Mouse (Mus musculus) yolk sac, embryonic 10.5 days (tissue): ENCODE measurements around the gene A930018P22Rik.
A peak's percentile ranks its signal among the peaks of the same experiment; 100 is the strongest.

Source experiments
- DNase-seq: peaks from one replicate; pipeline ENCODE4 v3.0.0-alpha.2; 2017; ENCODE audit warnings: low spot score

The A930018P22Rik gene

DNA sequence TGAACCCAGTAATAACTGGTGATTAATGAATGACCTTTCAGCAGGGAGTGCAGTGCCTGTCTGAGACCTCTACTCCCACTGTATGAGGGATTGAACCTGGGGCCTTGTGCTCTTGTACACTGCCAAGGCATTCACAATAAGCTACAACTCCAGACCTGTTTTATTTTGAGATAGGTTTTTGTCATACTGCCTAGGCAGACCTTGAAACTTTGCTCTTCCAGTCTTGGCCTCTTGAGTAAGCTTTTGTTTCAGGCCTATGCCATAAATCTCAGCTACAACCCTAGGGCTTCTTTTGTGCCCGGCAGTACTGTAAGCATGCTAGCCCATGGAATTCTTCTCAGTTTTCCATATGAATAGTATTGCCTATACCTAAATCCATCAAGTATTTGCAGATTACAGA lies 3.5 kb upstream of the A930018P22Rik start:
- no peak for DNase-seq

DNA sequence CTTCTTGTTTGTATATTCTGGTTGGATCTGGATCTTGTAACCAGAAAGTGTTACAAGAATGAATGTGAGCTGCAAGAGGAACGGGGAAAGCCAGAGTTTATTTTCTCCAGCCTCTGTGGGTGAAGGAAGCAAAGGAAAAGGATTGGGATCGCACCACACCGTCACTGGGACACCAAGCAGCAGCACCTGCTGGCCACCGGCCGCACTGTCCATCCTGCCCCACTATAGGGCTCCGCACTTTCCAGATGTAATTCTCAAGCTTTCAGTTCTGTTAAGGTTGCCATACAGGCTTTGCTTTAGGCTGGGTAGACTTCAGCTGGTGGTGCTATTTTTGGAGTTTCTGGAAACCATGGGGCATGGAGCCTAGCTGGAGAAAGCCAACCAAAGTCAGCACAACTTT lies 2.3 kb upstream of the A930018P22Rik start:
- no peak for DNase-seq

DNA sequence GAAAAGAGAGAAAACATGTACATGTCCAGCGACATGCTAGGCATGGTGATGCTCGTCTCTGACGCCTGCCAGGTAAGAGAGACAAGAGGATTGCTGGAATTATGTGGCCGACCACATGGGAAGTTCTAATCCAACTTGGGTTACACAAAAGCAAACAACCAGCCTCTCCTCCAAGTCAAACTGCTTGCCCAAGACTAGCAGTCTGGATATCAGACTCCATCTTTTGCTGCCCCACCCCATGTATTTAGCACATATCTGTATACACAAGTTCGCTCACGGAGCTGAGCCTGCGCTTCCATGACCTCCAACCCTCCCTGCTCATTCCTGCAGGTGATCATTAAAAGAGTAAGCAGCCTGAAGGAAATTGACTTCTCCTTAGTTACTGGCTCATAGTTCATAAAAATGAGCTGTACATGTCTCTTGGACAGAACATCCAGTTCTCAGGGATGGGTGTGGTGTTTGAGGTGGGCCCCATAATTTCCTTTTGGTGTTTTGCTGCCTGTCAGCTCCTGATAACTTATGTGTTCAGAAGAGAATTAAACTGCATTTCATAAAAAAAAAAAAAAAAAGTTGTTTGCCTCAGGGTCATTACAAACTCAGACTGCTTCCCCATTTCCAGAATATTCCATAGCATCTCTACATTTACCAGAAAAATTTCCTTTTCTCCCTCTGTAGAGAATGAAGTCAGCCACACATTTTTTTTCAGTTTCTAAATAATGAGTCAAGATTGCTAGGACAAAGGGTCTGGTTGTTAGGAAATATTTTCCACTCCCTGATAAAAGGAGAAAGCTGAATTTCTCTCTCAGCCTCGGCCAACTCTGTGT lies 676 bp upstream of the A930018P22Rik start:
- peak; percentile 43 for DNase-seq

DNA sequence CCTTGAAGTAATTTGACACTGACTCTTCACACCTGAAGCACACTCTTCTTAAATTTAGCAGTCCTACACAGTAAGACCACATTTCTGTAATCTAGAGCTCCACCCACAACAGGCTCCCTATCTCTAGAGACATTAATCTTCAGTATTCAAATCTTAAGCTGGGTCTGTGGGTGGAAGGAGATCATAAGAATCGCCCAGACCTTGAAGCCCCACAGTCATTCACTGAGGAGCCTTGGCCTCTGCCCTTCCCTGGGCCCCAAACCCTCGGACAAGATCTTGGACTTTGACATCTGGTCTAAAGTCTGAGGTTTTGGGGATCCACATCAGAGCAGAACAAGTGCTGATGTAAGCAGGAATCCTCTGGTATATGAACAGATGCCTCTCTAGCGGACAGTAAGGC lies 971 bp downstream of the A930018P22Rik start:
- peak; percentile 41 for DNase-seq

DNA sequence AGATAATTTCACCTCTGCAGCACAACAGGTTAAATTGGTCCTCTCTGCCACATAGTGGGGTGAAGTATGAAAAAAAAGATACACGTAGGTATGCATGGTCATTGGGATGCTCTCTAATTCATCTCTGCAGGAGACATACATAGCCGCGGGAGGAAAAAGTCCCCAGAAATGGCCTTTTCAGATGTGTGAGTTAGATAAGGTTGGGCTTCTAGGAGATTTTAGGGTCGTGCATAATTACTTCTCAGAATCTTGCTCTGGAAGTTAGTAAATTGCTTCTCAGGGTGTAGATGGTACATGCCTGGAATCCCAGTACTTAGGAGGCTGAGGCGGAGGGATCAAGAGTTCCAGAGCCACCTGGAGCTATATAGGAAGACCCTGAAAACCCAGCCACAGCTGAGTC lies 1.5 kb downstream of the A930018P22Rik start:
- DNase-seq, result no peak

DNA sequence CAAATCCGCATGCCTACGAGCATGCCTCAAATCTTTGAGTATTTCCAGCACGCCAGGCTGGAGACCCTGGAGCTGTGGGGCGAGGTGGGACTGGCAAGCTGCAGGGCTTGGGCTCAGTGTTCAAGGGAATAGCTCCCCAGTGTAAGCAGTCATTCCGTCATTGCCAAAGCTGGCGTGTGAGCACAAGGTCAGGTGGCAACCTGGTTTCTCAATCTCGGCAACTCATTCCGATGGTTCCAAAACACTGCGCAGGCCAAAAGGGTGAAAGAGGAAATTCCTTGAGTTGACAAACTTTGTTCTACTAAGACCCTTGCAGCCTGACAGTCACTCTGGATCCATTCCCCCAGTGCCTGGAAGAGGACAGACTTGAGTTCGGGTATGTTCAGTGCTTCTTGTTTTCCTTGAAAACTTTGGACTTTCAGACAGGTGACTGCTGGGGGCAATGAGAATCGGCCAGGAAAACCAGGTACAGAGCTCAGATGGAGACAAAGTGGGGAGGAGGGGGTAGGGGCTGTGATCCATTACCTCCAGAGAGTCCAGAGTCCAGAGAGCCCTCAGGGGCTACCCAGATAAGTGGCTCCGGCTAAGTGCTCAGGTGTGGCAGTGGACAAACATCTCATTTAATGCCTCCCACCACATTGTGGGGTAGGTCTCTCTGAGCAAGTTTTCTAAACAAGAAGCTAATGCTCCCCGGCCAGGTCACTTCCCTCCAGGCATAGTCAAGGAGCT lies 6.4 kb downstream of the A930018P22Rik start:
- DNase-seq, result peak; percentile 90

DNA sequence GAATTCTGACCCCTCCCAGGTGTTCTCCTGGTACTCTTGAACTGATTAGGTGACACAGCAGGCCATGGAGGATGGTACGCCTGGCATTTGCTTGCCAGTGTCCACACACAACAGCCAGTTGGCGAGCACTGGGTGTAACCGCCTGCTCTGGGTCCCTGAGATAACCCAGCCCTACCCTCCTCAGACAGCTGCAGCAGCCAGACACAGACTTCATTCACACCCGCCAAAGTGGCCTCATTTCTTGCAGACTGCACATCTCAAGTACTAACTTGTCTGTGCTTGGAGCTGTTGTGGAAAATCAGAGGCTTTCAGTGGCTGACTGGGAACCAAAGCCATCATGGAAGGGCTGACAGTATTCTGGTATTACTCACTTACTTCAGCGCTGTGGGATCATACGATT lies 7.6 kb downstream of the A930018P22Rik start:
- peak; percentile 35 for DNase-seq

DNA sequence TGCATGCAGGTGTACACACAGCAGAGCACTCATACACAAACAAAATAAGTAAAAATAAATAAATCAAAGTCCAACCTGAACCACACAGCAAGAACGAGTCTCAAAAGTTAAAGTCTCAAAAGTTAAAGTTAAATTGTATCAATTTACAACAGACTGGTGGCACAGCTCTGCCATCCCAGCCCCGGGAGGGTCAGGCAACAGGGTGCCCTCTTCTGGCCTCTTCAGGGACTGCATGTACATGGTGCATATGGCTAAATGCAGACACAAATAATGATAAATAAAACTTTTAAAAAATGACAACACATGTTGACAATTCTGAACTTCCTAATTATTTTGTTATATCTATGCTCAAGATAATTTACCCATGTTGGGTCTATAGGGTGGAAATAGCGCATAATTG lies 8.4 kb downstream of the A930018P22Rik start:
- no peak for DNase-seq

DNA sequence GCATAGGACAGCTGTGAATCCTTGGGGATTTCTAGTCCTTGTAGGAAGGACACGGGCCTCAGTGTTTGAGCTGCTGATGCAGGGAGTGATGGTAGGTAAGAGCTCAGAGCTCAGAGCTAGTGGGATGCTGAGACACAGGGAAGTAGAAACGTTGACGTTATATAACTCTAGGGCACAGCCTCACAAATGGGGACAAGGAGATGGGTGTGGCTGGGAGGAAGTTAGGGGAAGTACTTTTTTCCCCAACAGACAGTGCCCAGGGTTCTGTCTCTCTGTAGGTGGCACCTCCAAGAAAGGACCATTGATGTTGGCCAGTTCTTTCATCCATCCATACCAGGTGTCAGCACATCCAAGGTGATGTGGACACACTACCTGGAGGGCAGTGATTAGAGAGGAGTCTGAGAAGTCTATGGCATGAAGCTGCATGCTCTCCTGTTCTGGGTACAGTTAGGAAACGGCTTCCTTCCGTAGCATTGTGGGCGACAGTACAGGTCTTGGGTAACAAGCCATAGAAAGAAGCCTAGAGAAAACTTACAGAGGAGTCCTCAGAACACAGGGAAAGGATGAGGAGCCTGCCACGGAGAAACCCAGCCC lies 9.8 kb downstream of the A930018P22Rik start:
- DNase-seq, result no peak

DNA sequence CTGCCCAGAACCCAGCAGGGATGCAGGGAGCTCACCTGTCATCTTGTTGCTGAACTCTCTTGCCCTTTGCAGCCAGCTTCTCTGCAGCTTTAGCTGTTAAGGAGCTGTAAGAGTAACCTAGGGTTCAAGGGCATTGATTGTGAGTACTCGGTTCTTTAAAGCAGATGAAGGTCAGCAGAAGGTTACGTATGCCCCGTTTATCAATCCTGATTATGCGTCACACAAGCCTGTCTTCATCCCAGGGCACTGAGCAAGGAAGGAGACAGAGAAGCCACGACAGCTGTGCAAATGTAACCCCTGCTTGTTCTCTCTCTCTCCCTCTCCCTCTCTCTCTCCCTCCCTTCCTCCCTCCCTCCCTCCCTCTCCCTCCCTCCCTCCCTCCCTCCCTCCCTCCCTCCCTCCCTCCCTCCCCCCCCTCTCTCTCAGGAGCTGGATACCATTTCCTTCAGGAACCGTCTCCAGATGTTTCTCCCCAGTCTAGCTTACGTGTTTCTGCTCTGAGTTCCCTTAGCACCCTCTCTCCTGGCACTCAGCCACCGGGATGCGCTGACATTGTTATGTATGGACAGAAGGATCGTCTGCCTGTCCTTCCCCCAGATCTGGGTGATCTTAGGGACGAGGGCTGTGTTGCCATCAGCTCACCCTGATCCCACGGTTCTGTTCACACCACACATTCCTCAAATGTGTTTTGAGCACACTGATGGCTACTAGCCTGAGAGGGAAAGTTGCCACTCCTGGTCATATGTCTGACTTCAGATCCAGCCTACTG lies 10.7 kb downstream of the A930018P22Rik start:
- DNase-seq, result no peak

DNA sequence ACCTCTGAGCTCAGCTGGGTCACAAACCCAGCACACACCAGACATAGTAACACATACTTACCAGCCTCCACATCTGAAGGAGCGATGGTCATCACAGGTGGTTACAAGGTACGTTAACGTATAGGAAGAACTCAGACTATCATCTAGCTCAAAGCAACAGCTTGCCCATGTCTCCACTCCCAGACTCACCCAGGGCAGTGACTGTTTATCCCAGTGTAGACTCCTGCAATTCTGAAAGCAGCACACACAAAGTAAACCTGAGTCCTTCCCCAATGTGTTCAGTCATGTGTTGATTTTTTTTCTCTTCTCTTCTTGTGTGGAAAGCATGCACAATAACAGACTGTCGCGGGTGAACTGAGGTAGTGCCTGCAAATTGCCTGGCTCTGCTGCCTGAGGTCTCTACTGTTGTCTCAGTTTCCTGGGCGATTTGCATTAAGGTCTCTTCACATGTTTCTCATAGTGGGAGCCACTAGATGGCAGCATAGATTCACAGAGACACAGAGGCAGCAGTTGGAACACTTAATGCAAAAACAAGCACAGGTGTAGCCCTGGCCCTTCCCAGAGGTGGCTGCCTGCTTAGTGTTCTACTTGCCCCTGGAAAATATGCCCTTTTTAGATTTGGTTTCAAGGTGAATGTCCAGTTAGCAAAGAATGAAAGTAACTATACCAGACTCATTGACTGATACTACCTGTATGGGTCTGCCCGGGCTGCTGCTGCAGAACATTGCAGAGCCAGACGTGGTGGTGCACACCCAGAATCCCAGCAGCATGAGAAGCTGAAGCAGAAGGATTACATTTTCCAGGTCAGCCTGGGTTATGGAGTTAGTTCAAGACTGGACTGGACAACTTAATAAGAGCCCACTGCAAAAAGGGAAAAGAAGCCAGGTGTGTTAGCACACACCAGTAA lies 11.8 kb downstream of the A930018P22Rik start:
- DNase-seq, result peak; percentile 71

DNA sequence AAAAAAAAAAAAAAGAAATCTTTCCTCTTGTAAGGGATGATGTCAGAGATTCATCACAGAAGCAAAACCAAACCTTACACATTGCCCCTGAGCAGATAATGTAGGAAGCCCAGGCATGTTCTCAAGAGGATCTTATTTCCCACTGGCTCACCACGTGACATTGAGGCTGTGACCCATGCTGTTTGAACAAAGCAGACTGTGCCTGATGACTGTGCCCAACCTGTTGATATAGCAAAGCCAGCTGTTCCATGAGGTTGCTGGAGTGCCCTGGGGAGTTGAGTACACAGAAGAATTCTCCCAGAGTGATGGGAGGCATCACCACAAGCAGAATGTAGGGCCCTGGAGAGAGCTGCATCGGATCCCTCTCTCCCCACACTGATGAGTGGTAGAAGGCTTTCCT lies 13.4 kb downstream of the A930018P22Rik start:
- DNase-seq, result no peak

DNA sequence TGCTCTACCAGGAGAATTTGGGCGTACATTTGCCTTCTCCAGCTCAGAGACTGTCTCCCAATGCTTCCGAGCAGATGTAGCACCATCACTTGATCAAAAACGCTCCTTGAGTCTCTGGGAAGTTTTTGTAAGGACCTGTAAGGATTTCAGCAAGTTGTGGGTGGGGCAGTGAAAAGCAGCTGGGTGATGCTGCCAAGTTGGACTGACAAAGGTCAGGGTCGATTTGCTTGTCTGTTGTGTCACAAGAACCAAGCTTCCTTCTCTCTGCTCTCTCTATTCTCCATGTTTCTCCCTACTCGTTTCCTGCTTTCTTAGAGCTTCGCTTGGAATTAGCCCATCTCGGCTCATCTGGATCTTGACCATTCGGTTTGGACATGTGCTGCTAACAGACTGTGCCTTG lies 19.6 kb downstream of the A930018P22Rik start:
- DNase-seq, result no peak

DNA sequence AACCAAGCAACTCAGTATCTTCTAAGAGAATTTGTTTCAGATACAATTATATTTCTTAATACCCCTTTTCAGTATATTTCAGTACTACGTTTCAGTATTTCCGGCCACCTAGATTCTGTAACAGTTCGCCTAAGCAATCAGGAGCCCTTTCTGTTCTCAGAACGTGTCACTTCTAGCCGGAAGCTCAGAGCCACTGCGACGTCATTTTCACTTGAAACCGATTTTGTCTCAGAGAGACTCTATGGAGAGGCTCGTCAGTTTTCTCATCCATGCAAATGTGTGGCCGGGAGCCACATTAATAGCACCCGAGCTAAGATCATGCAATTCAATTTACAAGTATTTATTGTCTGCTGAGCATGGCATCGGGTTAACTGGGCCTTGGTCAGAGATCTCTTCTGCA lies 21.4 kb downstream of the A930018P22Rik start:
- DNase-seq, result no peak

DNA sequence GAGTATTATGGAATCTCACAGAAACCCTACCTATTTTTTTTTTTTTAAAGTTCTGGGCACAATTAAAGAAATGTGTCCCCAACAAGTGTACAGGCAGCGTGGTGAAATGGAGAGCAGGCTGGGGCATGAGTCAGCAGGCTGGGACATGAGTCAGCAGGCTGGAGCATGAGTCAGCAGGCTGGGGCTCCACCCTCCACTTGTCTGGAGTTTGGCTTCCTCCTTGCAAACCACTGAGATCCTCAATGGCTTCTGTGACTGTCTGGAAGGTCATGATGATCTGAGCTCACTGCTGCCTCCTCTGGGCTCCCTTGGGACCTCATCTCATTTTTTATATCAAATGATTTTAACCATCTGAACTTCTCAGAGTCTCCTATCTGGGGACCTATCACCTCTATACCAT lies 23.4 kb downstream of the A930018P22Rik start:
- peak; percentile 25 for DNase-seq

DNA sequence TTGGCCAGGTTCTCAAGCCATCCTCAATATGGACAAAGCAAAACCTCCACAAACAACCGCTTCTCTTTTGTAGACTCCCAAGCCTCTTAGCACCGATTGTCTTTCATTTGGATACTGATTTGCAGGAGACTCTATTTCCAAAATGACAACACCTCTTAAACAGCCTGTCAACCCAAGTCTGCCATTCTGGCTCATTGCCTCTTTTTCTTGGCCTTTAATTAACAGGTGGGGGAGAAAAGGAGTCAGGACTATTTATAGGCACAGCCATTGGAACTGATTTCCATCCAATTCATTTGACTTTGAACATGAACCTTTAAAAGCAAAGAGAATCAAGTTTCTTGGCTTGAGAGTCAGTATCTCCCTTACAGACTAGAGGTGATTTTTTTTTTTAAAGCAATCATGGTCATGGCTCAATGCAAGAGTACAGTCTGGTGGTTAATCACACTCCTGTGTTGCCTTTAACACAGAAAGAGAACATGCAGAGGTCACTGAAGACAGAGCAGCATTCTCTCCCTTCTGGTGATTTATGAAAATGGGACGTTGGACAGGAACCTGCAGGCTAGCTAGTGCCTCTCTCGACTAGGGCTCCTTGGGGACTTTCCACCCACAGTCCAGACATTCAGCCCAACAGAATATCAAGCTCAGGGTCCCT lies 25.5 kb downstream of the A930018P22Rik start:
- no peak for DNase-seq

DNA sequence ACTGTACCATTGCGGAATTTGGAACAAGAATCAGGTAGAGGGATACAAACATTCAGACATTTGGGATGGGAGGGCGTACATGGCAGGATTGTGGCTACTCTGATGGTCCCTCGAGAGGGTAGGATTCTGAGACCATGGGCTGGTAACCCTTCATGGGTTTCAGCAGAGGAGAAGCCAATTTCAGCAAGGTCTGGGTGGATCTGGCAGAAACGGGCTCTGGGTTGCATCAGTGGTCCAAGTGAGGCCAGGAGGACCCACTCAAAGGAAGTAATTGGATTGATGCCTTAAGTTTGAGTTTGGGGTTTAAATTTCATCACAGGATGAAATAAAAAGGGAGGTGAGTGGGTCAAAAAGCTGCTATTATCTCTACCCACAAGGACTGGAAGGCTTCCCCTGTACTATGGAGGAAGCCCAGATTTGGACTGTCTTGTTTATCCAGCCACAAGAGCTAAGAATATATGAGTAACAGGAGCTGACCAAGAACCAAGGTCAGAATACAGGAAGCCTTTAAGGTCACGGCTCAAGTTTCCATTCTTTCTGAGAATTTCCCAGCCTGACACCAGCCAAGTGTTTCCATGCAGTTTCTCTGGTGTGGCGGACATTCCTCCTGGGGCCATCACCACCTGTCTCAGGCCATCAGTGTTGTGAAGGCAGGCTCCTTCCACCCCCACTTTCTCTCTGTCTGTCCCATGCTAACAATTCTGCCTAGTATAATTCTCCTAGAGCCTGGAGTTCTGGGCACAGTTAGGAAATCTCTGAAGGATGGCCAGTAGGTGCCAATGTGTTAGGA lies 28.2 kb downstream of the A930018P22Rik start:
- no peak for DNase-seq

DNA sequence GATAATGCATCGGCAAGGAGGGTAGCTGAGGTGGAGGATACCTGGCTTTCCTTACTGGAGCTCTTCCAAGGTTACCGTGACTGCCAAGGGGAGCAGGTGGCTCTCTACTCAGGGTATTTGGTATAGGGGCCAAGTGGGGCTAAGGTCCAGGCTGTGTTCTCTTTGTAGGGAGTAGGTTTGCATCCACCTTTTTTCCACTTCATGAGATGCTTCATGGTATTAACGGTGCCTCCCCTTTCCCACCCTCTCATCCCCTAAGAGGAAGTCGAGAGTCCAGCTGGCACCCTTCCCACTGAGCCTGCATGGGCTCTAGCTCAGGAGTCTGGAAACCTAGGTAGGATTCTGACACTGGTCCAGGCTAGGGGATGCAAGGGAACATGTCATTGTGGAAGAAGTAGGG lies 30.8 kb downstream of the A930018P22Rik start:
- DNase-seq, result no peak

DNA sequence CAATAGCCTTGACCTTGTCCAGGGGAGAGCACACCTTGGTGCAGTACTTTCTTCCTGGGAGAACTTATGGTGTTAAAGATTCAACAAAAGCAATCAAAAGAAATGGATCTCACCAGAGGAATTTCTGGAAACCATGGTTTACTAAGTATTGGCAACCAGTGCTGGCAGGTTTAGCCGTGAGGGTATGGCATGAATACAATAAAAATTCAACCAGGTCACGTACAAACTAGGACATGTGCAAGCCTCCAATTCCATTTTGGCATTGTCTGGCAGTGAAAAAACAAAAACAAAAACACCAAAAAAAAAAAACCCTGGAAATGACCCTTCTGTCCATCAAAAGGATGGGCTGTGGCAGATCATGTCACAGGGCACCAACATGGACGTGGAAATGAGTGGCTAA lies 31.3 kb downstream of the A930018P22Rik start:
- no peak for DNase-seq

DNA sequence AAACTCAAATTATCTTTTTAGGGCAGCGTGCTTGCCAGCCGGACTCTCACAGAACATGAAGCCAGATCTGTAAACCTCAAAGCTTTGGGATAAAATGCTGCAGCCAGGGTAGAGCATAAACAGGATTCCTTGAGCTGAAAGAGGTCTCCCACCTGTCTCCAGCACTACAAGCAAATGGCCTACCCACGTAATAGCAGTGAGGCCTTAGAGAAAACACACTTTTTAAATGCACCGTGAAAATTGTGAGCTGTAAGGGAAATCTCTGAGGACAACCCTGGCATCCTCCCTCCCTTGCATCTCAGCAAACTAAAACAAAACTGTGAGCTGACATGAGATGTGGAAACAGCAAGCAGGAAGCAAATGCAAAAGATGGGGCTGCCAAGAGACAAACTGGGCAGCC lies 35.3 kb downstream of the A930018P22Rik start:
- DNase-seq, result no peak
